Mouse (Mus musculus): Measurements from ENCODE around the gene Odf3l2. TPM values are rescaled to one million over a fixed set of nuclear protein-coding genes. Genes with fewer than 3 reads are reported as not detected.
A peak's percentile ranks its signal among the peaks of the same experiment; 100 is the strongest.

The Odf3l2 gene
- polyA plus RNA-seq, 1 experiment from 2014 or later, result not detected

DNA sequence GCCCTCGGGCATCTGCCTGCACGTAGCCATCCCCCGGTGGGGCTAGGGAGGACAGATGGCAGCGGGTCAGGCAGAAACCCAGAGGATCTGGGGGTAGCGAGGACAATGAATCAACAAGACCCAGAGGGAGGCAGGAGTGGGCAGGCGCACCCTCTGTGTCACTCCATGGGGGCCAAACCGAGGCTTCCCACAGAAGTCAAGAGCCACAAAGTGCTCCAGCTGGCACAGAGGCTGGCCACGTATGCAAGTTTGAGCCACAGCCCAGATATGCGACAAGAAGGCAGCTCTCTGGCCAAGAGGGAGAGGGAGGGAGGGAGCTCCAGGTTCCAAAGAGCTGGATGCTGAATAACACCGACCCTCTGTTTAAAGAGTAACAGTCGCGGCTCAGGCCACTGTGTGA lies 21.6 kb downstream of the Odf3l2 start:
- Histone ChIP-seq H3K9me3 (replicated peaks) (no peaks in the 10 kb centered on the region), H3K27me3 (0 out of 2 replicates have a peak, but pooled peaks cover 6% of the 10 kb centered on the region)
- 62% methylated on average over 12 of the region's 12 CpGs for WGBS (ENCODE audit: insufficient replicate concordance)

GRCm38 (mm10) chr10:79616376-79616775 lies 29.2 kb downstream of the Odf3l2 start:
- DNase-seq, result no peak
- Histone ChIP-seq H3K4me1 (replicated peaks) (peaks cover 18% of the 10 kb centered on the region), H3K9ac (no peak overlapping the region), H3K36me3 (no peaks in the 10 kb centered on the region), H3K4me2 (no peak overlapping the region), H3K4me3 (replicated peaks) (no peak overlapping the region), H3K27ac (no peak overlapping the region), H3K27me3 (peaks cover 43% of the 10 kb centered on the region), H3K9me3 (replicated peaks) (no peaks in the 10 kb centered on the region)
- no peak for ATAC-seq (ENCODE audit: low read depth)
- 71% methylated on average over 5 of the region's 5 CpGs for WGBS (ENCODE audit: insufficient replicate concordance)

More for the DNA sequence above, 21.6 kb downstream of the Odf3l2 start:
- H3K4me3 ChIP-seq (replicated peaks), result no peak overlapping the region
- H3K4me2 ChIP-seq, result no peak overlapping the region
- no peaks in the 10 kb centered on the region for H3K36me3 ChIP-seq
- ATAC-seq (ENCODE audit: low read depth), result no peak
- DNase-seq, result no peak
- no peak overlapping the region for H3K9ac ChIP-seq
- no peaks in the 10 kb centered on the region for H3K4me1 ChIP-seq (replicated peaks)
- no peak overlapping the region for H3K27ac ChIP-seq

DNA sequence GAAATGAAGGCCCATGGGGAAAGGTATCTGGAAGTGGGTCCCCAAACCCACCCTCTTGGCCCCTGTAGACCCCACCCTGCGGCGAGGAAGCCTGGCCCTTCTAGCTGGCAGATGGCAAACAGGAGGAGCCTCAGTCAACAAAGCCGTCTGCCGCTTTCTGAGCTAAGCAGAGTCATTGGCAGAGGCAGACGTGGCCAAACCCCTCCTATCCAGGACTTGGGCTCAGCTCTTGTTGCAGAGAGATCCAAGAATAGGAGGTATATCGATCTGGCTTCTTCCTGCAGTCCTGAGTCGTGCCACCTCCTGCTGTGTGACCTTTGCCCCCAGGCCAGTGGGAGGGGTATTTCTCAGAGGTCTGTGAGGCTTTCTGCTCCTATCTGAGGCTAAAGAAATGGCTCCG lies 29.7 kb downstream of the Odf3l2 start:
- H3K4me1 ChIP-seq (replicated peaks), result peaks cover 18% of the 10 kb centered on the region
- 16% methylated on average over 8 of the region's 8 CpGs for WGBS (ENCODE audit: insufficient replicate concordance)
- no peaks in the 10 kb centered on the region for H3K36me3 ChIP-seq
- no peak overlapping the region for H3K4me2 ChIP-seq
- H3K27me3 ChIP-seq, result peaks cover 48% of the 10 kb centered on the region
- no peak overlapping the region for H3K27ac ChIP-seq
- no peak overlapping the region for H3K9ac ChIP-seq
- H3K9me3 ChIP-seq (replicated peaks), result no peaks in the 10 kb centered on the region
- ATAC-seq (ENCODE audit: low read depth) (no peak), DNase-seq (no peak)
- H3K4me3 ChIP-seq (replicated peaks), result no peak overlapping the region

DNA sequence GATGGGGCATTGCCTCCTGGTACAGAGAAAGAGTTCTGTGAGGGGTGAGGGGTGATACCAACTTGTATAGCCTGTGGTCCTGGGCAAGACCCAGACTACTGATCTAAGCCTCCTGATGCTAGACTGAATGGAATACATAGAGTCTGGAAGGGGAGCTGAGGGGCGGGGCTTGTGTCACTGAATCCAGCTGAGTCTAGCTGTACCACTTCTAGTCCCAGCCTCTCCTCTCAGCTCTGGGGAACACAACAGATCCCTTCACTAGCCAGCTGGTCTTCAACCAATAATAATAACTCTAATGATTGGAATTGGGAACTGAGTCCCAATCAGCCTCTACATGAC lies 31.3 kb downstream of the Odf3l2 start:
- WGBS (ENCODE audit: insufficient replicate concordance), result 63% methylated on average over 1 of the region's 1 CpGs
- Histone ChIP-seq H3K27me3 (peaks cover 56% of the 10 kb centered on the region), H3K9ac (no peak overlapping the region), H3K36me3 (no peaks in the 10 kb centered on the region), H3K9me3 (replicated peaks) (no peaks in the 10 kb centered on the region), H3K4me3 (replicated peaks) (peak overlapping the region; percentile 57; the same call in 1 of the 2 replicates), H3K27ac (no peak overlapping the region), H3K4me1 (replicated peaks) (peaks cover 18% of the 10 kb centered on the region), H3K4me2 (peak overlapping the region; percentile 76; the same call in 1 of the 2 replicates)
- ATAC-seq (ENCODE audit: low read depth), result no peak; the same call in 1 of the 2 replicates
- no peak for DNase-seq

DNA sequence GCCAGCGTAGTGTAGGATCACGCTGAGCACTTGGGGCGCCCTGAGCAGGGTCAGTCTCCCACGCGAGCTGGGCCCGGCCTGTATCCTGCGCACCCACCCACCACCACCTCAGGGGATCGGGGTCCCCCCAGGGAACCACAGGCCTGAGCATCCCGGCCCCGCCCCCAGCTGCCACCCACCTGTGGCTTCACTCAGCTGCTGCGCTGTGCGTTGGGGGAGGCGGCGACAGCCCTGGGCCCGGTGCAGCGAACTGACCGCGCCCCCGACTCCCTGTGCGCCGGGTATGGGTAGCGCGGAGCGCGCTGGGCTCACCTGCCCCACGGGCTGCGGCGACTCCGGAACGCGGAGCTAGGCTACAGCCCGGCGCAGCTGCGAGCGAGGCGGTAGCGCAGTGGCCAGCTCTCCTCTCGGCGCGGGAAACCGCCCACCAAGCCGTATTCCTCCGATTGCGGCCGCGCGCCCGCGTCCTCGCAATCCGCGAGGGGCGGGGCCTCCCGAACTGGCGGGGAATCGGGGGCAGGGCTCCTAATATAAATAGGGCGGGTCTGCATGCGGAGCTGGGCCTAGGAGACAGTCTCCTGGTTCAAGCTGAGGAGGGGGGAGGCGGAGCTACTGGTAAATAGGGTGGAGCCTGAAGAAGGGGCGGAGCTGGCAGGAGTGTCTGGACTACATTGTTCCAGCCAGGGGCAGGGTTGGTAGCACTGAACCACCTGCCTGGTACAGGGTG lies 31.8 kb downstream of the Odf3l2 start, which contains the start of gene C2cd4c:
Gene C2cd4c, minus strand, starts transcription at position 448 of the 727 bp plus-strand sequence.
- peak; percentile 68 for ATAC-seq (ENCODE audit: low read depth)
- H3K9ac ChIP-seq, result peak within 1 kb of the TSS; percentile 39; the same call in 1 of the 2 replicates
- no peaks in the 10 kb centered on the region for H3K36me3 ChIP-seq
- H3K27me3 ChIP-seq, result peaks cover 59% of the 10 kb centered on the region
- H3K4me3 ChIP-seq (replicated peaks), result peak within 1 kb of the TSS; percentile 57
- peak; percentile 46 for DNase-seq
- WGBS (ENCODE audit: insufficient replicate concordance), result 2% methylated on average over 60 of the region's 60 CpGs
- H3K27ac ChIP-seq, result no peak within 1 kb of the TSS
- H3K9me3 ChIP-seq (replicated peaks), result no peaks in the 10 kb centered on the region
- H3K4me1 ChIP-seq (replicated peaks), result peaks cover 18% of the 10 kb centered on the region
- peak within 1 kb of the TSS; percentile 76 for H3K4me2 ChIP-seq

DNA sequence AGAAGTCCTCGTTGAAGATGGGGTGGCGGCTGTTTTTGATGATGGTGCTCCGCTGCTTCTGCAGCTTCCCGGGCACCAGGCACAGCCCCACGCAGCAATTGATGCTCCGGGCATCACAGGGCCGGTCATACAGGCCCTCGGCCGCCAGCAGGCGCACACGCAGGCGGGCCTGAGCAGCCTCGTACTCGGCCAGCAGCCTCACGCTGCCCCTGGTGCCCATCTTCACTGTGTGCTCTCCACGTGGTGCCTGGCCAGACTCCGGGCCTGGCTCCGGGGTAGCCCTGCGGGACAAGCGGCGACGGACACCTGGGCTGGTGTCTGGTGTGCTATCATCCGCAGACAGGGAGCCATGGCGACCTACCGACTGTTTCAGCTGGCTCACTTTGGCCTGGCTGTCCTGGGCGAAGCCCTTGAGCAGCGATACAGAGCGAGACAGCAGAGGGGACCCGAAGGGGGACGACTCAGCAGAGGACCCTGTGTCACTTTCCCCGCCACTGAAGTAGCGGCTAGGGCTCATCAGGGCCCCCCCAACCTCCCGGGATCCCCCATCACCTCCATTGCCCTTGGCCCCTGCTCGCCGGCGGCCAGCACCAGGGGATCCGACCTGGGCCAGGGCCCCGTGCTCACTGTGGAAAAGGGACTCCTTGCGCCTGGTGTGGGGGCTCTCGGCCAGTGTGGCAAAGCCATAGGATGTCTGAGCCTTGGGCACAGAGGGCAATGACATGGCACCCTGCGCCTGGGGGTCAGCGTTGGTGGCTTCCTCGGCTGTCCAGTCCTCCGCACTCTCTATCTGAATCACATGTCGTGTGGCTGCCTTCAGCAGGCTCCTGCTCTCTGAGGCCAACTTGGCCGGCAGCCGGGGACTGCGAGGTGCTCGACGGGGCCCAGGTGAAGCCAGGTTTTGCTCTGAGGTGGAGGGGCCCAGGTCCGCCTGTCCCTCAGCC lies 33.1 kb downstream of the Odf3l2 start:
- H3K4me1 ChIP-seq (replicated peaks), result peaks cover 18% of the 10 kb centered on the region
- H3K27ac ChIP-seq, result no peak overlapping the region
- peaks cover 63% of the 10 kb centered on the region for H3K27me3 ChIP-seq
- ATAC-seq (ENCODE audit: low read depth), result no peak
- H3K9me3 ChIP-seq (replicated peaks), result no peaks in the 10 kb centered on the region
- H3K4me2 ChIP-seq, result no peak overlapping the region
- H3K36me3 ChIP-seq, result no peaks in the 10 kb centered on the region
- DNase-seq, result no peak
- no peak overlapping the region for H3K4me3 ChIP-seq (replicated peaks)
- WGBS (ENCODE audit: insufficient replicate concordance), result 10% methylated on average over 51 of the region's 51 CpGs
- H3K9ac ChIP-seq, result no peak overlapping the region

DNA sequence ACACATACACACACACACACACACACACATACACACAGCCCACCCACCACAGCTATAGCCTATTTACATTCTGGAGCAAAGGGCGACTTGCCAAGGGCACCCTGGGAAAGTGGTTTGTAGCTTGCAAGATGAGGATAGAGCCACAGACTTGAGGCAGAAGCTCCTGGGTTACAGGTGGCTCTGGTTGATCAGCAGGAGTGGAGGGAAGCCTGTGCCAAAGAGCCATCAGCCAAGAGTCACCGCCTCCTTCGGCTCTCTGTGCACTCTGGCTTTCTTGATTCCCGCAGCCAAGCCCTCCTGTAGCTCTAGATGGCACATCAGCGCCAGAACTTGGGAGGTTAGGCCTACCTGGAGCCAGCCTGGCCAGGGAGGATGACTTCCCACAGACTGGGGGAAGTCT lies 34.2 kb downstream of the Odf3l2 start:
- H3K9ac ChIP-seq, result no peak overlapping the region
- no peaks in the 10 kb centered on the region for H3K36me3 ChIP-seq
- ATAC-seq (ENCODE audit: low read depth) (no peak), DNase-seq (no peak)
- WGBS (ENCODE audit: insufficient replicate concordance), result 28% methylated on average over 5 of the region's 5 CpGs
- no peak overlapping the region for H3K4me2 ChIP-seq
- no peak overlapping the region for H3K4me3 ChIP-seq (replicated peaks)
- no peaks in the 10 kb centered on the region for H3K9me3 ChIP-seq (replicated peaks)
- H3K27me3 ChIP-seq, result peaks cover 59% of the 10 kb centered on the region
- H3K27ac ChIP-seq, result no peak overlapping the region
- H3K4me1 ChIP-seq (replicated peaks), result peaks cover 18% of the 10 kb centered on the region

DNA sequence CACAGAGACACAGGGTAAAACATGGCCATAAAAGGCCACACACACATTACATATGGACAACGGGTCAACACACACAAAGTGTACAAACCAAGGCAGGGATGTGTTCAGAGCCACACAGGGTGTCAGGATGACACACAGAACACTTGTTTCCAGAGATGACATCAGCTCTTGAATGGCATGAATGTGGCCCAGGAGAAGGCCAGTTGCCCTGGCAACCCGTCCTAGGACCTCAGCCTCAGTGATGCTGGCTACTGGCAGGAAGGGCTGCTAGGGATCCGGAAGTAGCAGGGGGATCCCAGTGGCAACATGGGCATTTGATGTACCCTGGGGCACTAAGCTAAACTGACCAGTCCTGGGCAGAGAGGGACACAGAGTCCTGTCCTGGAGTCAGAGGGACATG lies 36.3 kb downstream of the Odf3l2 start:
- H3K36me3 ChIP-seq, result no peaks in the 10 kb centered on the region
- no peak for ATAC-seq (ENCODE audit: low read depth)
- peaks cover 18% of the 10 kb centered on the region for H3K4me1 ChIP-seq (replicated peaks)
- DNase-seq, result no peak
- H3K27ac ChIP-seq, result no peak overlapping the region
- no peak overlapping the region for H3K4me3 ChIP-seq (replicated peaks)
- WGBS (ENCODE audit: insufficient replicate concordance), result 60% methylated on average over 3 of the region's 3 CpGs
- H3K27me3 ChIP-seq, result peaks cover 49% of the 10 kb centered on the region
- no peak overlapping the region for H3K4me2 ChIP-seq
- H3K9ac ChIP-seq, result no peak overlapping the region
- H3K9me3 ChIP-seq (replicated peaks), result no peaks in the 10 kb centered on the region

DNA sequence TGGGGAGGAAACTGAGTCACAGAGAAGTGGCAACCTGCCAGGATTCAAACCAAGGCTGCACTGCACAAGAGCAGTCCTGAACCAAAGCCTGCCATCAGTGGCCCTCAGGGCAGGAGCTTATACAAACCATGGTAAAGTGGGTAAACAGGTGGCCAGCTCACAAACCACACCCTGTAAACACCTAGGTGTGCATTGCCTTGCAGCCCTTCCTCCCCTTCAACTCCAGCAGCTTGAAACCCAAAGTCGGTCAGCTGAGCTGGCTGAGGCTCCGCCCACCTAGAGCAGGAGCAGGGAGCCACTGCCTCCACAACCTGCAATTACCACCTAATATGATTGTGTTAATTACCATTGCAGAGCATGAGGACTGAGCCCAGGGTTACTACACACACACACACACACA lies 37.6 kb downstream of the Odf3l2 start:
- H3K9ac ChIP-seq, result no peak overlapping the region
- H3K27ac ChIP-seq, result no peak overlapping the region
- DNase-seq, result no peak
- H3K4me3 ChIP-seq (replicated peaks), result no peak overlapping the region
- H3K4me1 ChIP-seq (replicated peaks), result peaks cover 10% of the 10 kb centered on the region
- no peaks in the 10 kb centered on the region for H3K9me3 ChIP-seq (replicated peaks)
- 36% methylated on average over 2 of the region's 2 CpGs for WGBS (ENCODE audit: insufficient replicate concordance)
- H3K36me3 ChIP-seq, result no peaks in the 10 kb centered on the region
- H3K27me3 ChIP-seq, result peaks cover 35% of the 10 kb centered on the region
- no peak for ATAC-seq (ENCODE audit: low read depth)
- no peak overlapping the region for H3K4me2 ChIP-seq

DNA sequence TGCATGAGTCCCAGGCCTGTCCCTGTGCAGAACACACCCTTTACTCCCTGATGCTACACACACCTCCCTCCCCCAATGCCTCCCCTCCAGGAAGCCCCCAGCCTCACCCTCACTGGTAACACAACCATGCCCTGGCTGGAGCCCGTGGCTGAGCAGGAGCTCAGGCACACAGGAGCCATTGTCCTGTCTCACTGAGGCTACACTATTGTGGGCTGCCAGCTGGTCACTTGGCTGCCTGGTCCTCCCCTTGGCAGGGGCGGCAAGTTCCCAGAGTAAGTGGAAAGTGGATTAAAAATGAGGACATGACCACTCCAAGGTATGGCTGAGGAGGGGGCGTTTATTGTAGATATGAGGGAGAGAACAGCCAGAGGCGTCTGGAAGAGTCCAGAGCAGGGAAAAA lies 39.0 kb downstream of the Odf3l2 start:
- H3K9me3 ChIP-seq (replicated peaks), result no peaks in the 10 kb centered on the region

DNA sequence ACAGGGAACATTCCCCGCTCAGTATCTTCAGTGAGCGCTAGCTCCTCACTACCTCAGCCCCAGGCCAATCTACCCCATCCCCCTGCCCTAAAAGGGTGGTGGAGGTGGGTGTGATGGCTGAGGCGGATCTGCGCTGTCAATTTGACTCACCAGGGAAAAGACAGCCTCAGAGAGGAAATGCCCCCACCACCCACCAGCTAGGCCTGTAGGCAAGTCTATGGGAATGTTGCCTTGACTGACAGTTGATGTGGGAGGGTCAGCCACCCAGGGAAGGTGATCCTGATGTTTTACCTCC lies 47.7 kb downstream of the Odf3l2 start:
- DNase-seq, result no peak
- 0 out of 2 replicates have a peak, but pooled peaks cover 2% of the 10 kb centered on the region for H3K27me3 ChIP-seq
- no peak overlapping the region for H3K4me2 ChIP-seq
- no peak overlapping the region for H3K4me3 ChIP-seq (replicated peaks)
- H3K9ac ChIP-seq, result no peak overlapping the region
- H3K27ac ChIP-seq, result no peak overlapping the region
- WGBS (ENCODE audit: insufficient replicate concordance), result 66% methylated on average over 4 of the region's 4 CpGs
- H3K4me1 ChIP-seq (replicated peaks), result no peaks in the 10 kb centered on the region
- H3K36me3 ChIP-seq, result no peaks in the 10 kb centered on the region
- no peak for ATAC-seq (ENCODE audit: low read depth)
- H3K9me3 ChIP-seq (replicated peaks), result no peaks in the 10 kb centered on the region

More for the DNA sequence above, 39.0 kb downstream of the Odf3l2 start:
- 44% methylated on average over 4 of the region's 4 CpGs for whole genome bisulfite sequencing (ENCODE audit: insufficient replicate concordance)
- no peak overlapping the region for H3K4me2 ChIP-seq
- no peak overlapping the region for H3K27ac ChIP-seq
- no peak overlapping the region for H3K9ac ChIP-seq
- no peaks in the 10 kb centered on the region for H3K36me3 ChIP-seq
- ATAC-seq (ENCODE audit: low read depth), result no peak
- no peak overlapping the region for H3K4me3 ChIP-seq (replicated peaks)
- DNase-seq, result no peak
- H3K4me1 ChIP-seq (replicated peaks), result no peaks in the 10 kb centered on the region
- H3K27me3 ChIP-seq, result peaks cover 21% of the 10 kb centered on the region
